Mouse (Mus musculus): ENCODE measurements around the gene Iltifb. TPM values are rescaled to one million over a fixed set of nuclear protein-coding genes. Genes with fewer than 3 reads are reported as not detected.
A peak's percentile ranks its signal among the peaks of the same experiment; 100 is the strongest.
"Not testable (repeated sequence)": the region's sequence is repeated elsewhere in the genome, so short reads cannot be mapped to it uniquely, and the experiment has no call there.

The Iltifb gene
- polyA plus RNA-seq, 1 experiment from 2014 or later = not detected

- 0 out of 2 replicates have a peak, but pooled peaks have one; percentile 67 for ATAC-seq (ENCODE audit: insufficient number of reproducible peaks, insufficient read depth, low FRiP score, low TSS enrichment)
- no peaks in the 10 kb centered on the region for H3K27me3 ChIP-seq
- no peaks in the 10 kb centered on the region for H3K9me3 ChIP-seq
- no peaks in the 10 kb centered on the region for H3K4me1 ChIP-seq
- no peak overlapping the region for H3K4me3 ChIP-seq
- H3K9ac ChIP-seq = no peak overlapping the region
- no peaks in the 10 kb centered on the region for H3K36me3 ChIP-seq
- no peak overlapping the region for H3K4me2 ChIP-seq (replicated peaks)
- WGBS = 46% methylated on average over 10 of the region's 10 CpGs
- no peak overlapping the region for H3K27ac ChIP-seq
Observed at GRCm38 (mm10) chr10:118250852-118251295, 44.0 kb downstream of the Iltifb start.

GRCm38 (mm10) chr10:118249006-118249595 is 45.7 kb downstream of the Iltifb start:
- H3K27me3 ChIP-seq; H3K9me3 ChIP-seq; H3K4me2 ChIP-seq (replicated peaks); H3K27ac ChIP-seq; H3K36me3 ChIP-seq; H3K9ac ChIP-seq; ATAC-seq (ENCODE audit: insufficient number of reproducible peaks, insufficient read depth, low FRiP score, low TSS enrichment); H3K4me3 ChIP-seq; H3K4me1 ChIP-seq: not testable (repeated sequence)
- WGBS = 89% methylated on average over 11 of the region's 11 CpGs

DNA sequence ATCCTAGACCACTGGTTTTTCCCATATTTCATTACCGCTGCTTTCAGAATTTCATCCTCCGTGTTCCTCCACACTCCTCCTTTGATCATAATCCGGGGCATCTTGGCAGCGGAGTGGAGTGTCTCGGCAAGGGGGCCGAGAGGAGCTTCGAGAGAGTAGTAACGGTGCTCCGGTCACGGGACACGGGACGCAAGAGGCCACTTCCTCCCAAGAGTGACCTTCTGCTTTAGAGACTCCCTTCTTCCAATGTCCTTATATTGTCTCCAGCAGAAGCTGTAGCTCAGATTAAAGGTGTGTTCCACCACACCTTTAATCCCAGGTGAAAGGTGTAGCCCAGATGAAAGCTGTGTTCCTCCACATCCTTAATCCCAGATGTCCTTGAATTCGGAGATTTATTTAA is 54.2 kb downstream of the Iltifb start, which contains the start of gene Gm32717:
TSS of gene Gm32717 (minus strand) at position 101 of the 400 bp plus-strand sequence.
- not testable (repeated sequence) for H3K9ac ChIP-seq; H3K4me3 ChIP-seq; H3K4me1 ChIP-seq; H3K4me2 ChIP-seq (replicated peaks); H3K27ac ChIP-seq; ATAC-seq (ENCODE audit: insufficient number of reproducible peaks, insufficient read depth, low FRiP score, low TSS enrichment); H3K27me3 ChIP-seq; H3K36me3 ChIP-seq; H3K9me3 ChIP-seq
- WGBS = no CpG with 5 or more reads among the region's 13 CpGs

Other genes starting within 250 kb of the Iltifb start
- gene Mdm1, start 153.2 kb downstream of the Iltifb start, polyA plus RNA-seq (2016; fragmentation: Nextera tagmentation; extraction: Ambion mirVana) = 47.2 and 48.7 TPM in 2 replicates
- not detected in 2 replicates for gene Il22, start 90.1 kb downstream of the Iltifb start, polyA plus RNA-seq (2016; fragmentation: Nextera tagmentation; extraction: Ambion mirVana)
- gene Gm32717, start 54.3 kb downstream of the Iltifb start, polyA plus RNA-seq (2016; fragmentation: Nextera tagmentation; extraction: Ambion mirVana) = 0.09 TPM in 1 of 2 replicates, not detected in the other
- 0.09 TPM in 1 of 2 replicates, not detected in the other for gene Gm32802, start 36.4 kb downstream of the Iltifb start, polyA plus RNA-seq (2016; fragmentation: Nextera tagmentation; extraction: Ambion mirVana)
- gene Gm9040, start 31.9 kb upstream of the Iltifb start, polyA plus RNA-seq (2016; fragmentation: Nextera tagmentation; extraction: Ambion mirVana) = 0.06 TPM in 1 of 2 replicates, not detected in the other
- gene Gm9044, start 37.4 kb upstream of the Iltifb start, polyA plus RNA-seq (2016; fragmentation: Nextera tagmentation; extraction: Ambion mirVana) = 0.06 TPM in 1 of 2 replicates, not detected in the other
- not detected in 2 replicates for gene Gm9045, start 42.8 kb upstream of the Iltifb start, polyA plus RNA-seq (2016; fragmentation: Nextera tagmentation; extraction: Ambion mirVana)
- not detected in 2 replicates for gene Gm9046, start 48.2 kb upstream of the Iltifb start, polyA plus RNA-seq (2016; fragmentation: Nextera tagmentation; extraction: Ambion mirVana)
- gene Gm9048, start 53.6 kb upstream of the Iltifb start, polyA plus RNA-seq (2016; fragmentation: Nextera tagmentation; extraction: Ambion mirVana) = 0.13 TPM in 1 of 2 replicates, not detected in the other
- not detected in 2 replicates for gene Gm9049, start 59.1 kb upstream of the Iltifb start, polyA plus RNA-seq (2016; fragmentation: Nextera tagmentation; extraction: Ambion mirVana)
- not detected in 2 replicates for gene Ifng, start 146.0 kb upstream of the Iltifb start, polyA plus RNA-seq (2016; fragmentation: Nextera tagmentation; extraction: Ambion mirVana)